In genomic region chr12:74544172-74544571, GRCm38 (mm10) we compare ENCODE assay signal across 16 mouse cellular contexts.
"Had no signal": no experiment of that assay in that cellular context is flagged by ENCODE, and none has a peak within 500 bp of the region (broad histone marks: within the 10 kb centered on the region; RNA-seq: fewer than 3 reads in every experiment).

No protein-coding gene starts in this region.

- H3K36me3 ChIP-seq: neural tube, embryonic 12.5 days; neural tube, embryonic 13.5 days; neural tube, embryonic 15.5 days; stomach, embryonic 15.5 days had no signal

- H3K27me3 ChIP-seq: neural tube, embryonic 12.5 days; neural tube, embryonic 13.5 days; neural tube, embryonic 15.5 days; stomach, embryonic 15.5 days had no signal

- DNase-seq: retina, postnatal 1 day; right cerebral cortex, adult 18-20 months; right cerebral cortex, postnatal 14 days; right cerebral cortex, postnatal 25 days; right cerebral cortex, postnatal 4 days; spleen, adult 18-20 months; thymus, adult 18-20 months; thymus, adult 2 months; thymus, postnatal 14 days; thymus, postnatal 36 days; thymus, postnatal 4 days had no signal

- H3K27ac ChIP-seq: neural tube, embryonic 12.5 days; neural tube, embryonic 13.5 days; neural tube, embryonic 15.5 days; stomach, embryonic 15.5 days; stomach, postnatal 0 days had no signal

- H3K4me2 ChIP-seq: neural tube, embryonic 12.5 days; neural tube, embryonic 13.5 days; neural tube, embryonic 15.5 days; stomach, embryonic 15.5 days had no signal

- H3K4me1 ChIP-seq: neural tube, embryonic 12.5 days; neural tube, embryonic 13.5 days; neural tube, embryonic 15.5 days; stomach, embryonic 15.5 days had no signal

- H3K4me3 ChIP-seq: neural tube, embryonic 12.5 days; neural tube, embryonic 13.5 days; neural tube, embryonic 15.5 days; stomach, embryonic 15.5 days had no signal

- H3K9me3 ChIP-seq: neural tube, embryonic 12.5 days; neural tube, embryonic 13.5 days; neural tube, embryonic 15.5 days; stomach, embryonic 15.5 days had no signal

- H3K9ac ChIP-seq: neural tube, embryonic 12.5 days; neural tube, embryonic 13.5 days; neural tube, embryonic 15.5 days; stomach, embryonic 15.5 days had no signal
